ENCODE assay signal across 16 mouse cellular contexts in genomic region chr14:46671482-46672225, GRCm38 (mm10).
"Had no signal": no experiment of that assay in that cellular context is flagged by ENCODE, and none has a peak within 500 bp of the region (broad histone marks: within the 10 kb centered on the region; RNA-seq: fewer than 3 reads in every experiment).

No protein-coding gene starts in this region.

- H3K9ac ChIP-seq: lung, embryonic 14.5 days; midbrain, embryonic 12.5 days; neural tube, embryonic 12.5 days; stomach, embryonic 15.5 days had no signal

- H3K4me3 ChIP-seq: midbrain, embryonic 10.5 days; midbrain, embryonic 12.5 days; myocyte; neural tube, embryonic 12.5 days; stomach, embryonic 15.5 days had no signal

- H3K36me3 ChIP-seq: midbrain, embryonic 10.5 days; midbrain, embryonic 12.5 days; neural tube, embryonic 12.5 days; stomach, embryonic 15.5 days had no signal

- ATAC-seq: midbrain, embryonic 16.5 days had no signal

- H3K27me3 ChIP-seq: midbrain, embryonic 12.5 days; neural tube, embryonic 12.5 days; stomach, embryonic 15.5 days had no signal

- H3K9me3 ChIP-seq: midbrain, embryonic 10.5 days; neural tube, embryonic 12.5 days; stomach, embryonic 15.5 days had no signal

- H3K4me2 ChIP-seq: lung, embryonic 14.5 days; midbrain, embryonic 12.5 days; neural tube, embryonic 12.5 days; stomach, embryonic 15.5 days had no signal

- DNase-seq: lung, adult 18-20 months; lung, embryonic 14.5 days; lung, postnatal 10 days; lung, postnatal 4 days; midbrain, embryonic 14.5 days; right cerebral cortex, postnatal 14 days; thymus, adult 2 months; thymus, postnatal 25 days; thymus, postnatal 4 days had no signal

- H3K27ac ChIP-seq: midbrain, embryonic 10.5 days; midbrain, embryonic 12.5 days; neural tube, embryonic 12.5 days; stomach, embryonic 15.5 days; stomach, postnatal 0 days had no signal

- H3K4me1 ChIP-seq: midbrain, embryonic 10.5 days; midbrain, embryonic 12.5 days; neural tube, embryonic 12.5 days; stomach, embryonic 15.5 days had no signal
